Mouse (Mus musculus) cerebellum, adult 2 months (tissue): ENCODE measurements around the gene Sox4.

Experiments
- CTCF ChIP-seq: fragments of 200-500 bp; IDR thresholded peaks from 2 replicates; pipeline ENCODE4 v1.5.1; 2011; ENCODE audit warnings: low read depth, mild to moderate bottlenecking, control low read depth, low read length, moderate library complexity, borderline replicate concordance; ENCODE audit not compliant: insufficient read depth
- POLR2A ChIP-seq: fragments of 200-500 bp; IDR thresholded peaks from 2 replicates; pipeline ENCODE4 v1.6.1; 2011; ENCODE audit warnings: low read length, control low read depth, borderline replicate concordance; ENCODE audit not compliant: insufficient read depth

DNA sequence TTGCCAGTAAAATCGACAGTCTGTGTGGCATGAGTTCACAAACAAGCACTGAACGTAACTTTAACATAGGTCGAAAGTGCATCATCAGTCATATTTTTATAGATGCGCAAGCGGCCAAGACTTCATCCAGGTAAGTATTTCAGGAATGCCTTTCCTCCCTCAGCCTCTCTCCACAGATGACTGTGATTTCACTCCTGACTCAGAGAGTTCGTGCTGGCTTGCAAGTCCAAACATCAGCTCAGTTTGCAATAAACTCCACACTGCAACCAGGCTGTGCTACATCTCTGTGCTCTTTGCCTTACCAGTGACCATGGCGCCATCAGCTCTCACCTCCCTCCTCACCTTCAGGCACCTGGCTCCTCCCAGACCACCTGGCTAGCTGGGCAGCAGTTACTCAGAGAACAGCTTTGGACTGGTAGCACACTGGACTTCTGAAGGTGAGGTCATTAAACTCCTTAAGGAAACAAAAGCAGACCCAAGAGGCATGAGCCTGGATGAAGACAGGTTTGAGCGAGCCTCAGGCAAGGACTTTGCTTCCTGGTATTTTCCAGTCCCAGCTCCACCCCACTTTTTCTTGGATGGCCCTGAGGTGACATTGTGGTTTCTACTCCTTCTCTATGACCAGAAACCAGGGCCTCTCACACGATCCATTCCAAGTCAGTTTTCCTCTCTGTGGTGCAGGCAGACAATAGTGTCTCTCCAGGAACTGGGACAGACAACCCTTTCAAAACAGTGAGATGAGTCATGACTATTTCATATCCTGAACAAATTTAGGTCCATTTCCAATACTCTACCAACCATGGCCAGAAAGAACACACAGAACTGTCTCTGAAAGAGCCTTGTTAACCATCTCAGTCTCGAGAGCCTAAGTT lies 35.9 kb downstream of the Sox4 start:
- TF ChIP-seq CTCF: no peak
- no peak for TF ChIP-seq POLR2A
